Mouse (Mus musculus) small intestine, adult 2 months (tissue): ENCODE data around the gene Pkd2.

ENCODE experiments used
- CTCF ChIP-seq: fragments of 200-500 bp; IDR thresholded peaks from 2 replicates; pipeline ENCODE4 v1.5.1; 2012; ENCODE audit warnings: low read depth, mild to moderate bottlenecking, control low read depth, inconsistent platforms, low read length, moderate library complexity, mixed read lengths; ENCODE audit not compliant: insufficient replicate concordance, insufficient read length; ENCODE audit errors: extremely low read depth
- POLR2A ChIP-seq: fragments of 200-500 bp; IDR thresholded peaks from 2 replicates; pipeline ENCODE4 v1.6.1; 2012; ENCODE audit warnings: low read depth, mild to moderate bottlenecking, control low read depth, inconsistent platforms, low read length, moderate library complexity

DNA sequence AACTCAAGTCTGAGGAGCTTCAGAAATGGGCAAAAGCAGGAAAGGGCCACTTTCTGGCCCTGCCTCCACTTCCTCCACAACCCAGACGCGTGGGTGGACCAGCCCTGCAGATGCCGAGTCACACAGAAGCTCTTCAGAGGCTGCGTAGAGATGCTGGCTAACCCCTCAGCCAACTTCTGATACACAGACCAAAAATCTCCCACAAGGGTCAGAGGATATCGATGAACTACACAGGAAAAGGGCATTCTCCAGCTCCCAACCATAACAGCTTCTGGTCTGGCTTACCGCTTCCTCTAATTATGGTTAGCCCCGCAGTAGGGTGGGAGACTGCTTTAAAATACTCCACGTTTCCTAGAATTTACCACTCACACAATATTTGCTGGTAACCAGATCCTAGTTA, 33.3 kb upstream of the Pkd2 start:
- TF ChIP-seq POLR2A (no peak), CTCF (no peak)
